In the genomic region with DNA sequence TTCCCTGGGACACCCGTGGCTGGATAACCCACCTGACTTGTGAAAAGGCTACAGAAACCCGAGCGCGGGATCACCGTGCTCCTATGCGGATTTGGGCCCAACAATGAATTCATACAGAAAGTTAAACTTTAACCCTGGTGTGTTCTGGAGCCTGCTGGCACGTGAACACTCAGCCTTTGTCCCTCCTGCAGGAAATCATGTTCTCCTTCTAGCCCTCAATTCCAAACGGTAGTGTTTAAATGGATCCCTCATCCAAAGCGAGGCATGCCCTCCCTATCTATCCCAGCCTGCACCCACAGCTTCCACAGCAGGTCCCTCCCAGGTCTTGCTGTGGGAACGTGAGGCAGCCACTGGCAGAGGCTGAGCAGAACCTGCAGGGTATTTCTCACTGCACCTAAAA, we compare ENCODE assay signal across 13 mouse cellular contexts. TPM values are rescaled to one million over a fixed set of nuclear protein-coding genes. Genes with fewer than 3 reads are reported as not detected.
DNase-seq lines count a peak whose midpoint lies in the region; ATAC-seq lines count a peak whose summit lies in the region.
"Had no signal": no experiment of that assay in that cellular context is flagged by ENCODE, and none has a peak within 500 bp of the region (broad histone marks: within the 10 kb centered on the region; RNA-seq: fewer than 3 reads in every experiment).

No protein-coding gene starts in this region.

- ATAC-seq in hindbrain, embryonic 13.5 days (ENCODE audit: low FRiP score), result no peak
- no peak for ATAC-seq in embryonic facial prominence, embryonic 13.5 days (ENCODE audit: insufficient number of reproducible peaks, insufficient read depth, low FRiP score, low TSS enrichment, low read depth)
- 0 out of 2 replicates have a peak, but pooled peaks have one; percentile 22 for ATAC-seq in liver, embryonic 15.5 days (ENCODE audit: insufficient read depth)
- ATAC-seq: forebrain, embryonic 15.5 days had no signal

- no peak for DNase-seq in hindbrain, embryonic 10.5 days (ENCODE audit: low spot score)
- peak; percentile 81 for DNase-seq in kidney, adult 9 months
- DNase-seq in cerebellum, adult 9-10 months, result no peak
- DNase-seq in urinary bladder, postnatal 10 days (ENCODE audit: low spot score), result no peak
- DNase-seq in right cerebral cortex, postnatal 36 days (ENCODE audit: low spot score in 2 of 2), result no peak
- DNase-seq: adrenal gland, adult 8-10 months; layer of hippocampus, adult 9-11 months; lung, adult 18-20 months; thymus, adult 2 months had no signal

- H3K9ac ChIP-seq in hindbrain, embryonic 13.5 days, result no peak overlapping the region
- H3K9ac ChIP-seq in embryonic facial prominence, embryonic 13.5 days, result no peak overlapping the region; the same call in 1 of the 2 replicates
- no peak overlapping the region for H3K9ac ChIP-seq in liver, embryonic 15.5 days
- H3K9ac ChIP-seq: forebrain, embryonic 15.5 days had no signal

- H3K27me3 ChIP-seq in hindbrain, embryonic 10.5 days (ENCODE audit: insufficient read depth, poor library complexity, severe bottlenecking), result no peaks in the 10 kb centered on the region
- no peaks in the 10 kb centered on the region for H3K27me3 ChIP-seq in hindbrain, embryonic 13.5 days
- no peaks in the 10 kb centered on the region for H3K27me3 ChIP-seq in embryonic facial prominence, embryonic 13.5 days
- H3K27me3 ChIP-seq in liver, embryonic 15.5 days, result no peaks in the 10 kb centered on the region
- H3K27me3 ChIP-seq: forebrain, embryonic 15.5 days had no signal

- no peaks in the 10 kb centered on the region for H3K9me3 ChIP-seq in hindbrain, embryonic 10.5 days
- H3K9me3 ChIP-seq in hindbrain, embryonic 13.5 days, result no peaks in the 10 kb centered on the region
- H3K9me3 ChIP-seq in embryonic facial prominence, embryonic 13.5 days, result no peaks in the 10 kb centered on the region
- H3K9me3 ChIP-seq in liver, embryonic 15.5 days (replicated peaks), result no peaks in the 10 kb centered on the region
- H3K9me3 ChIP-seq: forebrain, embryonic 15.5 days had no signal

- H3K36me3 ChIP-seq in hindbrain, embryonic 10.5 days, result peaks cover 28% of the 10 kb centered on the region
- H3K36me3 ChIP-seq in hindbrain, embryonic 13.5 days, result peaks cover 39% of the 10 kb centered on the region
- 0 out of 2 replicates have a peak, but pooled peaks cover 14% of the 10 kb centered on the region for H3K36me3 ChIP-seq in embryonic facial prominence, embryonic 13.5 days
- H3K36me3 ChIP-seq in liver, embryonic 15.5 days (replicated peaks), result peaks cover 4% of the 10 kb centered on the region; the same call in 1 of the 2 replicates

- no peak overlapping the region for H3K4me3 ChIP-seq in hindbrain, embryonic 10.5 days
- no peak overlapping the region for H3K4me3 ChIP-seq in hindbrain, embryonic 13.5 days
- H3K4me3 ChIP-seq in embryonic facial prominence, embryonic 13.5 days, result no peak overlapping the region
- no peak overlapping the region for H3K4me3 ChIP-seq in liver, embryonic 15.5 days (replicated peaks)
- H3K4me3 ChIP-seq: forebrain, embryonic 15.5 days had no signal

- WGBS in hindbrain, embryonic 10.5 days, result 64% methylated on average over 10 of the region's 10 CpGs
- 39% methylated on average over 10 of the region's 10 CpGs for WGBS in hindbrain, embryonic 13.5 days
- WGBS in embryonic facial prominence, embryonic 13.5 days, result 34% methylated on average over 10 of the region's 10 CpGs
- WGBS in liver, embryonic 15.5 days (ENCODE audit: insufficient replicate concordance), result 65% methylated on average over 10 of the region's 10 CpGs

- H3K4me2 ChIP-seq in hindbrain, embryonic 13.5 days, result no peak overlapping the region
- peak overlapping the region; percentile 9; the same call in 1 of the 2 replicates for H3K4me2 ChIP-seq in embryonic facial prominence, embryonic 13.5 days
- no peak overlapping the region for H3K4me2 ChIP-seq in liver, embryonic 15.5 days
- H3K4me2 ChIP-seq: forebrain, embryonic 15.5 days had no signal

- H3K27ac ChIP-seq in hindbrain, embryonic 10.5 days, result 0 out of 2 replicates have a peak overlapping the region, but pooled peaks have one; percentile 45
- H3K27ac ChIP-seq in hindbrain, embryonic 13.5 days, result no peak overlapping the region
- peak overlapping the region; percentile 69 for H3K27ac ChIP-seq in embryonic facial prominence, embryonic 13.5 days
- H3K27ac ChIP-seq in liver, embryonic 15.5 days (replicated peaks), result no peak overlapping the region
- H3K27ac ChIP-seq: forebrain, embryonic 15.5 days had no signal

- peaks cover 4% of the 10 kb centered on the region for H3K4me1 ChIP-seq in hindbrain, embryonic 10.5 days (replicated peaks)
- H3K4me1 ChIP-seq in hindbrain, embryonic 13.5 days (replicated peaks), result 0 out of 2 replicates have a peak, but pooled peaks cover 8% of the 10 kb centered on the region
- peaks cover 22% of the 10 kb centered on the region for H3K4me1 ChIP-seq in embryonic facial prominence, embryonic 13.5 days
- H3K4me1 ChIP-seq in liver, embryonic 15.5 days (replicated peaks), result no peaks in the 10 kb centered on the region

RNA-seq across cellular contexts. Expression of gene Angptl1, which starts 30.0 kb away (rescaled TPM):
- polyA plus RNA-seq in hindbrain, embryonic 10.5 days (2016; fragmentation: Nextera tagmentation; extraction: Ambion mirVana), result 2.2 and 2.4 TPM in 2 replicates
- polyA plus RNA-seq in hindbrain, embryonic 13.5 days (2015; fragmentation: Nextera tagmentation; extraction: Ambion mirVana), result 3.0 and 4.4 TPM in 2 replicates
- polyA plus RNA-seq in embryonic facial prominence, embryonic 13.5 days (2015; fragmentation: Nextera tagmentation; extraction: Ambion mirVana), result 17.7 and 18.5 TPM in 2 replicates
- 0.69 and 0.78 TPM in 2 replicates for polyA plus RNA-seq in liver, embryonic 15.5 days (2015; fragmentation: Nextera tagmentation; extraction: Ambion mirVana)

Comparison
In these comparisons a context has a peak if more than half of its experiments do, and no peak if none do; other contexts are left out.
1. H3K27ac ChIP-seq: peak in hindbrain, embryonic 10.5 days (single experiment) and embryonic facial prominence, embryonic 13.5 days (single experiment); none in hindbrain, embryonic 13.5 days (single experiment) and liver, embryonic 15.5 days (single experiment).